Mouse (Mus musculus) kidney, adult 8-10 months (tissue): ENCODE results near the gene Lcmt2.
A peak's percentile ranks its signal among the peaks of the same experiment; 100 is the strongest.
"Not testable (repeated sequence)": the region's sequence is repeated elsewhere in the genome, so short reads cannot be mapped to it uniquely, and the experiment has no call there.

ENCODE experiments used
- DNase-seq, 2 experiments: peaks; one replicate each; pipeline ENCODE4 v3.0.0; 2022

The Lcmt2 gene

DNA sequence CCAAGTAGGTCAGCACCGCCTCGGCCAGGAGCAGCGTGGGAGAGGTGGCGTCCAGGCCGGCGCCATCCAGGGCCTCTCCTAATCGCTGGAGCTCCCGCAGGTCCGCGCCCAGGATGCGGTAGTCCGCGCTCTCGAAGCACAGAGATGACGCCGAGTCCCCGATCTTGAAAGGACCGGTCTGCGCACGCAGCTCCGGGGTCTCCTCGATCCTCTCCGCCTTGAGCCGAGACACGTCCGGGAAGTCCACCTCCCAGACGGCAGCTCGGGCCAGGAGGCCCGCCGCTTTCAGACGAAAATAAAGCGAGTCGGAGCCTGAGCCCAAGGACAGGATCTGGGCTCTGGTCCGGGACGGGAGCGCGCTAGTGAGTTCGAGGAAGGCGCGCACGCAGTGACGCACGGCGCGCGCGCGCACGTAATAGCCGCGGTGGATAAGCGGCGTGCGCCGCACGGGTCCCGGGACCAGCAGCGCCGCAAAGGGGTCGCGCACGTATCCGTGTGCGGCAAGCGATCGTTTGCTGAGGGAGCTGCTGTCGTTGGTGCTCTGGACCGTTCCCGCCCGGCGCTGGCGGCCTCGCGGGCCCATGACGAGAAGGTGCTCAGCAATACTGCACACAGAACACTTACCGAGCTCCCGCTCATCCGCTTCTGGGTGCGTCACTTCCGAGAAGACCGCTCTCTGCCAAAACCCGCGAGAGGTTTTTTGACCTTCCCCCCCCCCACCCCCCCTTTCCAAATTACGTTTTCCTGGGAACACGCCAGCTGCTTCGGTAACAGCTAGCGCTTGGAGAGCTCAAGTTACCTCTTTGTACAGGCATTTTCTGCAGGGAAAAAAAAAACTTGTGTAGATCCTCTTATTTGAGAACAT is at the start of gene Lcmt2, which contains the start of gene Adal:
Gene Lcmt2 (minus strand): TSS at position 636 of the 865 bp plus-strand sequence.
Gene Adal (plus strand): TSS at position 411 of the 865 bp plus-strand sequence.
- DNase-seq: peak; percentile 86 to 91

DNA sequence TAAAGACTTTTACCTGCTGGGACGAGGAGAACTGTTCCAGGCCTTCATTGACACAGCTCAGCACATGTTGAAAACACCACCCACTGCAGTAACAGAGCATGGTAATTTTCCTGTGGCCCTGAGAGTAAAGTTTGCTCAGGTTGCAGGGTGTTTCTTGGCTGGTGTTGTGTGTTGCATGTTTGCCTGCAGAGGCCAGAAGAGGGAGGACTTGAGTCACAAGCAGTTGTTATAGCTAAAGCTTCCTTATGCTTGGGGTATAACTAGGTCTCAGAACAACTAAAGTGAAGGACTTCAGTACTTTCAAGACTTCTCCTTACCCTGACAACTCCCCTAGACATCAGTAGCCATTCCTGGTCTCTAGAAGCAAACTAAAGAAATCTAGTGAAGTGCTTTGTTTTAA is 48.1 kb upstream of the Lcmt2 start:
- no peak for DNase-seq

DNA sequence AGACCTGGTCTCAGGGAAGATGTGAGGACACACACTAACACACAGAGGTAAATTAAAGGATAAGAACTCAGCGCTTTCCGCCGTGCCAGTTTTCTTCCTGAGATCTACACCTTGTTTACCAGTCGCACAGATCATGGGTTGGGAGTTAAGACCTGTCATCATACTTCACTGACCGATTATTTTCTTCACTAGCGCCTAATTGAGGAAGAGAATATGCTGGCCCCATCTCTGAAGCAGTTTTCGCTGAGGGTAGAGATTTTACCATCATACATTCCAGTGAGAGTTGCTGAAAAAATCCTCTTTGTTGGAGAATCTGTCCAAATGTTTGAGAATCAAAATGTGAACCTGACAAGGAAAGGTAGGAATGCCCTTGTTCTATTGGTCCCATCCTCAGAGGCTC is 43.7 kb upstream of the Lcmt2 start:
- no peak for DNase-seq

DNA sequence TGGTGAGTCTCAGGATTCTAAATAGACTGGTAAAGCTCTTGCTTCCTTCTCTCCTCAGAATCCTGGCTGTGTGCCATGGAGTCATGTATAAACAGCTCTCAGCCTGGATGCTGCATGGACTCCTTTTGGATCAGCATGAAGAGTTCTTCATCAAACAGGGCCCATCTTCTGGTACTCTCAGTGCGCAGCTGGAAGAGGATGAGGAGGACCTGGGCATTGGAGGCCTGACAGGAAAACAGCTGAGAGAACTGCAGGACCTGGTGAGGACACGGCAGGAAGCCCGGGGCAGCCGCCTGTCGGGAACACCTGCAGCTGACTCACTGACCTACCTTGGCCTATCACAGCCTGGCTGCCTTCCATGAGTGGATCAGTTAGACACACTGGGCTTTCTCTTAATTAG is 43.0 kb upstream of the Lcmt2 start:
- DNase-seq: no peak

DNA sequence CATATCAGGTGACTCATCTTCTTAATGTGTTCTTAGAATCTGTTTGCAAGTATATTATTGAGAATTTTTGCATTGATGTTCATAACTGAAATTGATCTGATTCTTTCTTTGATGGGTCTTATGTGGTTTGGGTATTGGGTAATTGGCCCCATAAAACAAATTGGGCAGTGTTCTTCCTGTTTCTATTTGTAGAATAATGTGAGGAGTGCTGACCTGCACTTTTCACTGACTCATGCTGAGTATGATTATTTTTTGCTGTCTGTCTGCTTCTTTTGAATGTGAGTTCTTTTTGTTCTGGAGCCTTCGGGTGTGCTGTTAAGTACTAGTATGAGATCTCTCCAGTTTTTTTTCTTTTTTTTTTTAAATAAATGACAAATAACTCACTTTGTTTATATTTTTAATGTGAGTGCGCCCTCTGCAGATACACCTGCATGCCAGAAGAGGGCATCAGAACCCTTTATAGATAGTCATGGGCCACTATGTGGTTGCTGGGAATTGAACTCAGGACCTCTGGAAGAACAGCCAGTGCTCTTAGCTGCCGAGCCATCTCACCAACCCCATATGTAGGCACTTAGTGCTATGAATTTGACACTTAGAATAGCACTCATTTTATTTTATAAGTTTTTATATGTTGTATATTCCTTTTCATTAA is 38.5 kb upstream of the Lcmt2 start:
- no peak for DNase-seq

DNA sequence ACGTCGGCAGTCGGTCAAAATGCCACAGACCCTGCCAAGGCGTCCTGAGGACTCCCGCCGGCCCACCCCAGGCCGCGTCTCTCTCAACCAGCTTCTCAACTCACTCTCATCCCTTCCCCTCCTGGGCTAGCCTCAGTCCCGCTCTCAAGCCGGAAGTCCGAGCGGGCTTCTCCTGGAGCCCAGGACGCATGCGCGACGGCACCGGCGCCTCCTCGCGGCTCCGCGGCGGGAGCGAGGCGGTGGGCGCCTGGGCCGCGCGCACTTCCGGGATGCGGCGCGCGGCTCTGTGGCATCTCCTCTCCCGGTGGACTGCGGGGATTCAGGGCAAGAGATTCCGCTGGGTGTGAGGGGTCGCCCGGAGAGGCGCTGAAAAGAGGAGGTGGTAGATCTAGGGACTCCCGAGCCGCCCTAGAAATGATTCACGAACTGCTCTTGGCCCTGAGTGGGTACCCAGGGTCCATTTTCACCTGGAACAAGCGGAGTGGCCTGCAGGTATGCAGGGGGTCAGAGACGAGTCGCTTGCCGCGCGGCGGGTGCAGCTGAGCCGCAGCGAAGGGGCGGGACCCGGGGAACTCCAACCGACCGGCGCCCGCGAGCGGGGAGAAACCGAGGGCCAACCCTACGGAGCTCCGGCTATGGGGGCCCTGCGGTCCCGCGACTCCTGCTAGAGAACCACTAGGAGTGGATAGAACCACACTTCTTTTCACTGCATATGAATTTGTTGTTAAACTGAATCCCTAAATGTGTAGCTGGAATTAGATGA is 30.7 kb upstream of the Lcmt2 start, which contains the start of gene Zscan29:
Gene Zscan29 (minus strand): TSS at position 146 of the 763 bp plus-strand sequence.
- peak; percentile 84 to 85 for DNase-seq

DNA sequence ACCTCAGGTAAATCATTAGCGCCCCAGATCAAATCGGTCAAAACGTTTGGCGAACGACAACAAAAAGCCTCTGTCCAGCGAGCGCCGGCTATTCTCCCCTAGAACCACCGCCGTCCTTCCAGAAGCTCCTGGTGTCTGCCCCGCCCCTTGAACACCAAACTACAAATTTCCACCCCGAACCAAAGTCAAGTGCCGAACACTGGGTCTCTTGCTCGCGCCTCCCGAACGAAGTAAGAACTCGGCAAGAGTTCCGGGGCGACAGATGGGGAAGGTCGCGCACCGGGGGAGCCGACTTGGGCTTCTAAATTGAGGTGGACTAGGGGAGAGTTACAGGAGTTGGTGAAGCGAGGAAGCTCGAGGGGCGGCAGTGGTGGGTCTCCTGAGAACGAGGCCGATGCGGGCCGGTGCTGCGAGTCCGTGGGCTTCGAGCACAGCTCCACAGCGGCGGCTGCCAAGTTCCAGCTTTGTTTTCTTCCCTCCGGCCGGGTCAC is 30.1 kb upstream of the Lcmt2 start, which contains the start of gene Tubgcp4:
Gene Tubgcp4 (plus strand): TSS at position 174 of the 491 bp plus-strand sequence.
- DNase-seq: peak; percentile 67 to 73

DNA sequence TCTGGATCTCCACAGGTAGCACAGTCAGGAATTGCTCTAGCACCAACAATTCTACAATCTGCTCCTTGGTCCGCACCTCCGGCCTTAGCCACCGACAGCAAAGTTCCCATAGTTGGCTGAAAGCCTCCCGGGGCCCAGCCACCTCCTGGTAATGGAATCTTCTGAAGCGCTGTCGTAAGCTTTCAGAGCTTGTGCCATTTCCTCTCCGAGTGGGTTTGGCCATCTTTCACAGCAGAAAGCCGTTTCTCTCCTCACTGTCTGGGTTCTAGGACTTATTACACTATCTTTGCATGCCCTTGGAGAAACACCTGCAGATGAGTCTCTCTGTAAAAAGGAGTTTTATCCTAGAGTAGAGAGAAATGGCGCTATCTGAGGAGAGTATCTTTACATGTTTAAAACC is 29.4 kb upstream of the Lcmt2 start:
- peak; percentile 33 to 58 for DNase-seq

DNA sequence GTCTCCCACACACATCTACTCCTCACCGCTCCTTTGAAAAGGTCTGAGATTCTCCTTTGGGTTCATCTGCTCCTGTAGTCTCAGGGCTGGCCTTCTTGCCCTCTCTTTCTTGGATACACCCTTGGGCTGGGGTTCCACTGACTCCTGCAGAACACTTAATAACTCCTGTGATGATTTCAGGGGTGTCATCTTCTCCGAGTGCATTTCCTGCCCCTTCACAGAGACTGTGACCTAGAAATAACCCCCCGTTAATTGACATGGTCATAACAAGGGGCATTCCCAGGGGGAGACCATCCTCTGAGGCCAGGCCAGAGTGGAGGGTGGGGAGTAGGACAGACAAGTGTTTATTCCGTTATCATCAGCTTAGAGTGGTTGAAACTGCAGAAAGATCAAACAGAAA is 28.7 kb upstream of the Lcmt2 start:
- no peak for DNase-seq

DNA sequence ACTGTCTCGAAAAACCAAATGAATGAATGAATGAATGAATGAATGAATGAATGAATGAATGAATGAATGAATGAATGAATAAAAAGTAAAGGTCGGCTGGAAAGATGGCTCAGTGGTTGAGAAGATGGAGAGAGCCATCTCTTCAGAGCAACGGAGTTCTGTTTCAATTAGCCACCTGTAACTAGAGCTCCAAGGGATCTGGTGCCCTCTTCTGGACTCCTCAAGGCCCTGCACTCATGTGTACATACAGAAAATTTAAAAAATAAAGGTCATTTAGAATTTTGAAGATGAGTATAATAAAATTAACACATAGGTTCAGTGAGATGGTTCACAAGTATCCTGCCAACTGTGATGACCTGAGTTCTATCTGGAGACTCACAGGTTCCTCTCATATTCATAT is 12.6 kb upstream of the Lcmt2 start:
- DNase-seq: no peak

DNA sequence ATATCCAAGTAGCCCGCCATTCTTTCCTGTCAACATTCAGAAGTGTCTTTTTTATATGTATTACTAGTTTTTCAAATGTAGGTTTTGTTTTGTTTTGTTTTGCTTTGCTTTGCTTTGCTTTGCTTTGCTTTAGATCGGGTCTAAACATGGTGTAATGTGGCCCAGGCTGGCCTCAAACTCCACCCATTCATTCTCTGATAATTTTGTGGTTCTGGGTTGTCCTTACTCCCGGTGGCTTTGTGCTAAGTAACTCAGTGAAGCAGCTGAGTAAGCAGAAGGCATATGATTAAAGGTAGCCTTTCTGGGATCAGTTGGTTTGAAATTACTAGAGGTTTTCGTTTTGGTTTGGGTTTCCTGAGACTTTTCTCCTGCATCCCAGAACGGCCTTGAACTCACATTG is 9.2 kb upstream of the Lcmt2 start:
- DNase-seq: no peak

DNA sequence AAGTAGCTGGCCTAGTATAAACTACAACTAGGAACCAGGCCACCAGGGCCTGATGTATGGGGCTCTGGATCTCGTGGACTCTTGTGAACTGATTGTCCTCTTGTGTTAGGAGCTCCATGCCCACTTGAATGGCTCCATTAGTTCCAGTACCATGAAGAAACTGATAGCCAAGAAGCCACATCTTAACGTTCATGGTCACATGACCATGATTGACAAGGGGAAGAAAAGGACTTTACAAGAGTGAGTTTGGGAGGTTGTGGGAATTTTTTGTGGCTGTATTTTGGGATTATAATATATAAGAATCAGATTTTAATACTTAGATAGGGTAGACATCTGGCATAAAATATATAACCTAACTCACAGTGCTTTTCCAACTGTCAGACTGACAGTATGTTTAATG is 2.0 kb upstream of the Lcmt2 start:
- no peak for DNase-seq

DNA sequence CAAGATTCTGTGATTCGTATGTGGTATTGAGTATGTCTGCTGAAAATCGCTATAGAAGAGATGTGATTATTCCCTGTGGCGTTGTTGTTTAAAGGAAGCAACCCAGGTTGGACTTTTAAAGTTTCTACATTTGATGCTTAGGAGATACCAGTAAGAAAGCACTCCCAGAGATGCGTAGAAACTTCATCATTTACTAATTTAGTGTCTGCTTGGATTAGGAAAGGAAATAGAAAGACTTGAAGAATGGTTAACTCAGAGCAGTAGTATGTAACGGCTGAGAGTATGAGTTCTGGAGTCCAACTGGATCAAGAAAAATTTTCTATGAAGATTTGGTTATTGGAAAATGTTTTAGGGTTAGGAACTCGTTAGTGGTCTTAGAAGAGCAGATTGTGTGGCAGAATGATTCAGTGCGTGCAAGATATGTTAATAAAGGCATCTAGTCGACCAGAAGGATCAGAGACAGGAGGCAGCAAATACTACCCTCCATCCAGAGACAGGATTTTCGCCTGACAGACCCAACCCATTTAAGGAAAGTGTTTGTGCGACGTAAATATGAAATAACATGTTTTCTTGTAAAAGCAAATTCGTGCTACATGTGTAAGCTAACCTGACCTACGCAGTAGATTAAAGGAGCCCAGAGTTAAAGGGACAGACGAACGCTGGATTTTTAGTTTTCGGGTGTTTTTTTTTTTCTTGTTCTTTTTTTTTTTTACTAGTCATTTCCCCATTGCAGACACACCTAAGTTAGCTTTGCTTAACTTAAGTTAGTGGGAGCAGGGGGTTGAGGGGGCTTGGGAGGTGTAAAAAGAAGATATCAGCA is 973 bp upstream of the Lcmt2 start:
- DNase-seq: no peak

DNA sequence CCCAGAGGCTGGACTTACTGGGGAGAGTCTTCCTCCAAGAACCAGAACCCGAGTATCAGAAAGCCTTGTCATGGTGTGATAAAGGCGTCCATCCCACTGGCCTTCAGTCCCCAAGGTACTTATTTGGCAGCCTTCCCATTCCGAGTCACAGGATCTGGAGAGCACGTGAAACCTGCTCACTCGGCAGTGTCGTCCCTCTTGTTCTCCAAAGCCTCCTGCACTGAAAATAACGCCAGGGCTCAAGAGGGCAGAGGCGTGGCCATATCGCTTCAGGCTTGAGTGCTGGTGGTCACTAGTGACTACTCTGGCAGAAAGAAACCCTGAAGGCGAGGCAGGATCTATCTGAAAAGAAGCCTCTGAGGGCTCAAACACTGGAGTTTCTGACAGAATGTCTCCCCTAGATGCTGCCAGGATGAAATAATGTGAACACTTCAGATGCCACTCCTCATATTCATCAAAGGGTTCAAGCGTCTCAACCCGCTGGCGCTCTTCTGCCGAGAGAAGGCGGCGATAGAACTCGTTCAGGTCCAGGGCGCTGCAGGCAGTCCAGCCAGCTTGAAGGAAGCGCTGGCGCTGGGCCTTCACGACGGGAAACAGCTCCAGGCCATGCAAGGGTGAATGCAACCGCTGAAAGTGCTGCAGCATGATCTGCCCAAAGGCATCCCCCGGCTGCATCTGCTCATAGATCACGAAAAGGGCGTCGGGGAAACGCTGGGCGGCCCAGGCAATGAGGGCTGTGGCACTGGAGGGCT is 1.0 kb downstream of the Lcmt2 start:
- DNase-seq: peak; percentile 74 to 84

DNA sequence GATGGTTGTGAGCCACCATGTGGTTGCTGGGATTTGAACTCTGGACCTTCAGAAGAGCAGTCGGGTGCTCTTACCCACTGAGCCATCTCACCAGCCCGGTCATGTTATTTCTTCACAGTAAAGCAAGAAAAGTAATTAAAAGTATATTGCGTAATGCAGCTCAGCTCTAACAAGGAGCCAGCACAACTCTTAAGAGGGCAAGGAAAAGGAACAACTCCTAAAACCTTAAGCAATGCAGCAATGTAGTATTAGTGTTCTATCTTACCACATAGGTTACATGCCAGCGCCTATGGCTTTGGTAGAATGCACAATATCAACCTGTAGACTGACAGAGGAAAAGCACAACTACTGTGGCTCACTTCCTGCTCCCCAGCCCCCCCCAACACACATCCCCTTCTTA is 3.1 kb downstream of the Lcmt2 start:
- DNase-seq: no peak

DNA sequence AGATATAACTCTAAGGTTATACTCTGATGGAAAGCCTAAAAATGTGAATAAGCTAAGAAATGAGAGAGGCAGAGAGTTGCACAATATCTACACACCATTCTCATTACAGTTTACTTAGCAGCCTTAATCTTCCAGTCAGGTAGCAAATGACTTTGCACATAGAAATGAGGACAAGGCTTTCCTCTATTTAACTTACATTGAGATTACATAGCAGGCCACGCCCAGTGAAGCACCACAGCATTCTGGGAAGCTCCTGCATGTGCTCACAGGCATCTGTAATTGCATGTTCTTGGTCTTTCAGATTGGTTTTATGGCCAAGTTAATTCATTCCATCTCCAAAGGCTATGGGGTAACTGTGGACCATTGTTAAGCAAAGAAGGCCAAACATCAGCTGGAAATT is 7.6 kb downstream of the Lcmt2 start:
- DNase-seq: no peak

DNA sequence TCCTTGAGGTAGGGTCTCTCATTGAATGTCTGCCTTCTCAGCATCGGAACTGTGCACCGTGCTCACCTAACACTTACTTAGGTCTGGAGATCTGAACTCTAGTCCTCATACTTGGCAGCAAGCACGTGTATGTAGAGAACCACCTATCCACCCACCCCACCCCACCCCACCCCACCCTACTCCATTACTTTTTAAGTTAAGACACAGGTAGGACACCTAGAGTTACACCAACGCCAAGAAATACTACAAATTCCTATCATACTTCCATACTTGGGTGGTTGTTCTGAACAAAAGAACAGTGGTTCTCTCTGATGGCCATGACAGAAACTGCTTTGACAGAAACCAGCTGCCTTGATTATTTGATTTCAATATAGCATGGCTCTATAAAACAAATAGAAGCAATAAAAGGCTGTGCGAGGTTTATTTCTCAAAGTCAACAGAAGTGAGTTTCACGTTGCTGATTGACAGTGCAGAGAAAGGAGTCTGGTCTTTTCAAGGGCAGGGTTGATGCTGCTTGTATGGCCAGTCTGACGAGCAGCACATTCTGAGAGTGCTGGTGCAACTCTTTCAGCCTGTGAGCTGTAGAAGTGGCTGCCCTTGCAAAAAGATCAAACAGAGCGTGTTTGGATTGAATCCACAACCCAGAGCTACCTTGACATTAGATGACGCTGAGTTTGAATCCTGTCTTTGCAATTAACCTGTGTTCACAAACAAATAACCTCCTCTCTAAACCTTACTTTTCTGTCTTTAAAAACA is 11.4 kb downstream of the Lcmt2 start:
- DNase-seq: no peak

DNA sequence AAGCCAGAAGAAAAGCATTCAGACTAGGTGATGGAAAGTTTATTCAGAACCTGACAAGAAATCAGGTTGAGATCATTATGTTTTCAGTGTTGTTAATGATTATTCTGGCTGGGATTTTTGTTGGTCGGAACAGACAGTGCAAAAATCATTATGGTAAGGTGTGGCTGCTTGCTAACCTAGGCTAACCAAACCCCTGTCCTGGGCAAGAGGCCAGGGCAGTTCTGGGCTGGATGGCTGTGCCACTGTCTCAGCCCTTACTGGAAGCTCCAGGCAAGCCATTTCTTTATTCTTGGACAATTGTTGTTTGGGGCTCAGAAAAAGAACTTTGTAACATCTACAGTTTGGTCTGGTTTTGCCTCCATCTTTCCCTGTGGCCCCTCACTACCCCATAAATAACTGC is 12.9 kb downstream of the Lcmt2 start:
- peak in 1 of 2 experiments; percentile 48 for DNase-seq

DNA sequence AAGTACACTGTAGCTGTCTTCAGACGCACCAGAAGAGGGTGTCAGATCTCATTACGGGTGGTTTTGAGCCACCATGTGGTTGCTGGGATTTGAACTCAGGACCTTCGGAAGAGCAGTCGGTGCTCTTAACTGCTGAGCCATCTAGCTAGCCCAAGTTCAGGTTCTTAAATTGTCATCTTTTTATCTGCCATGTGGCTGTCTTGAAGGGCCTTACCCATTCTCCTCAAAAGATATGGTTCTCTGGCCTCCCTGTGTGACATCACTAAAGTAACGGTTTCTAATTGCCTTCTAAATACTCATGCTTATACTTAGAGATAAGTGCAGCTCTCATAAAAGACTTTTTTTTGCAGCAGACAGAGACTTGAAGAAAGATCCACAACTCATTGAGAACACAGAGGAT is 14.2 kb downstream of the Lcmt2 start:
- not testable (repeated sequence) for DNase-seq

DNA sequence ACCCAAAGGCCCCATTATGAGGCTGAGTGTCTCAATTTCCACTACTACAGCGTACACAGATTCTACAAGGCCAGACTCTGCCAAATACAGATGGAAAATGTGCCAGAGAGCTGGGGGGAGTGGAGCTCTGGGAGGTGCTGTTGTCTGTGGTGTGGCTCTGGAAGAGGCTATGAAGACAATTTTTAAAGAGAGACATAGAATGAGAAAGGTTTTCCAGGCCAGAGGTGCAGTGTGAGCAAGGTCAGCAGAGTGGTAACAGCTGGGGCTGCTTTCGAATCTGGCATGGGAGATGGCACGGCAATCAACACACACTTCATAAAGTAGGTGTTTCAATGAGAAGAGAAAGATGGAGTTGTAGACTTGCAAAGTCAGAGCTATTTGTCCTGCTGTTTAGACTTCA is 21.2 kb downstream of the Lcmt2 start:
- DNase-seq: no peak

DNA sequence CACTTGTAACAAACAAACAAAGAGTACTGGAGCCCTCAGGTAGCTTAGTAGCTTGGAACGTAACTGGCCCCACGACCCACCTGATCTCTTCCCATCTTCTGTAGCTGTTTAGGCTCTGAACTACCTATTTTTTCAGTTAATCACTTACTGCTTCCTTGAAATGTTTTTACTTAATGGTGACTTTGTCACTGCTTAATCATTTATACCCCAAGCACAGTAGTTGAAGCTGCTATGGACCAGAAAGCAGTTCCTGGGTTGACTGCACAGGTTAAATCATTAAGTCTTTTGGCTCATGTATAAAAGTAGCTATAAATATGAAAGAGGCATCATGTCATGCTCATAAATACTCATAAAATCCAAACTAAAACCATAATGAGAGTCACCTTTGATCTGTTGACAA is 25.0 kb downstream of the Lcmt2 start:
- DNase-seq: peak in 1 of 2 experiments; percentile 23
